Mouse (Mus musculus): ENCODE data around the gene Ric1.

GRCm38 (mm10) chr19:29653768-29654265 is 131.7 kb downstream of the Ric1 start:
- no peak for TF ChIP-seq CTCF (IDR thresholded peaks at IDR 0.05; ENCODE audit: control insufficient read depth, insufficient read depth, insufficient read length)
- TF ChIP-seq CEBPB (IDR thresholded peaks at IDR 0.05; ENCODE audit: low read depth) = no peak
- TF ChIP-seq USF1 (IDR thresholded peaks at IDR 0.05; ENCODE audit: low read depth) = no peak
